Mouse (Mus musculus) megakaryocyte progenitor cell, adult 5-6 weeks (primary cell): ENCODE data around the gene Kcne1. TPM values are rescaled to one million over a fixed set of nuclear protein-coding genes. Genes with fewer than 3 reads are reported as not detected.
A peak's percentile ranks its signal among the peaks of the same experiment; 100 is the strongest.

ENCODE experiments used
- ATAC-seq: replicated peaks from 2 replicates; pipeline ENCODE4 v1.8.0; 2016; ENCODE audit warnings: mild to moderate bottlenecking, moderate TSS enrichment, inconsistent platforms; ENCODE audit not compliant: poor library complexity
- total RNA-seq, 2 experiments: library from RNA; stranded (forward) in 1 of 2; stranded (reverse) in 1 of 2; fragments of 157-497, 149-512 nt in 1 of 2; fragments of 200-1000 nt in 1 of 2; gene quantifications; 2 replicates each; pipeline versions ENCODE4 v1.2.3 to v1.2.4; 2015 to 2017

Kcne1 gene
- total RNA-seq (2015) = not detected in 2 replicates
- total RNA-seq (2017) = not detected in 2 replicates

DNA sequence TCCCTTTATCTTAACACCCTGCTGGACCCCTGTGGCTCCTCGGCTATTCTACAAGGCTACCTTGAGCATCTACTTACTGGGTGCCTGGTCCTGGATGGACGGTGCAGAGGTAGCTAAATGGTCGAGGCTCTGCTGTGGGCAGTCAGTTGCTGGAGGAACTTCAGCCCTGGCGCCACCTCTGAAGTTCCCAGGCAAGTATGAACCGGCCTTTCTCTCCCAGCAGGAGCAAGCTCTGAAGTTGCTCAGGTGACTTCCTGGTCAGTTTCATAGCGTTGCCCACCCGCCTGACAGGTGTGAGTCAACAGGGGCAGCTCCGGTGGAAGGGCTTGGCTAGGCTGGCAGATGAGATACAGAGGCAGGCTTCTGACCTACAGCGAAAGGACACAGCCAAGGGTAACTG, at the start of gene Kcne1:
Kcne1 (minus strand) TSS at position 240 of the 400 bp plus-strand sequence.
- ATAC-seq = no peak

DNA sequence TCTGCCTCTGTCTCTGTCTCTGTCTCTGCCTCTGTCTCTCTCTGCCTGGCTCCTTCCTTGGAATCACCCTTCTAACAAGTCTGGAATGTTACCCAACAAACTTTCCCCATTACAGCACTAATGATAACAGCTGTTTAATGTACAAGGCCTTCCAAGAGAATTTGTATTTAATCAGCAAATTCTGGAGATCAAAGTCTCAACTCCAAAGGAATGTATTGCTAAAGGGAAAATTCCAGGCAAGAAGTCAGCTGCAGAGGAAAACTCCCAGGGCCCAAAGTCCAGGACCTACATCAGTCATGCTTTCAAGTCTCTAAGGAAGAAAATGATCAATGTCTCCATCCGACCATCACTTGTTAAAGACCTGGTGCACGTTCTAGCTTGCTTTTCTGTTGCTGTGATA, 48.6 kb upstream of the Kcne1 start:
- ATAC-seq = no peak

DNA sequence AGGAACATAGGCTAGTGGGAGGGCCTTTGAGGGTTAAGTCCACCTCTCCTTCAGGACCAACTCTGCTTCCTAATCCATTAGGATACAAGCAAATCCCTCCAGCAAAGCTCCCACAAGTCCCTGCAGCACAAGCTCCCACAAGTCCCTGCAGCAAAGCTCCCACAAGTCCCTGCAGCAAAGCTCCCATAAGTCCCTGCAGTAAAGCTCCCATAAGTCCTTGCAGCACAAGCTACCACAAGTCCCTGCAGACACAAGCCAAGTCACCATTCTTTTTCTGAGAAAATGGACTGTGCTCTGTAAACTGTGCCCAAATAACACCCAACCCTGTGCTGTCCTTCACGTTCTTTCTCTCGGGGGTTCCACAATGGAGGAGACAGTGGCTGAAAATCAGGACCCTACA, 44.9 kb upstream of the Kcne1 start:
- no peak for ATAC-seq

DNA sequence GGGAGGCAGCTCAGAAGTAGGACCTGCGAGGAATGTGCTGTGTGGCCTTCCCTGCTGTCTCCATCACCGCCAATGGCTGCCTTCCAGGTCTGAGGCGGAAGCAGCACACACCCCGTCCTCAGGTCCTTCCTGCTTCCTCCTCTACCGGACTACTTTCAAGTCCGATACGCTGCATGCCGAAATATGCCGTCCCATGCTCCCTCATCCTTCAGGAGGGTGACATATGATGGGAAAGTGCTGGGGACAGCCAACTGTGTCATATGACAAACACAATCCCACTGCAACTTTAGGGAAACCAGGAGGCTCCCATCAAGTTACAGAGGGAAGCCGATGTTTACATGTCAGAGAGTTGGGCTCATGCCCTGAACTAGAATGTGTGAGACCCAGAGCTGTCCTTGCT, 43.8 kb upstream of the Kcne1 start:
- no peak for ATAC-seq

DNA sequence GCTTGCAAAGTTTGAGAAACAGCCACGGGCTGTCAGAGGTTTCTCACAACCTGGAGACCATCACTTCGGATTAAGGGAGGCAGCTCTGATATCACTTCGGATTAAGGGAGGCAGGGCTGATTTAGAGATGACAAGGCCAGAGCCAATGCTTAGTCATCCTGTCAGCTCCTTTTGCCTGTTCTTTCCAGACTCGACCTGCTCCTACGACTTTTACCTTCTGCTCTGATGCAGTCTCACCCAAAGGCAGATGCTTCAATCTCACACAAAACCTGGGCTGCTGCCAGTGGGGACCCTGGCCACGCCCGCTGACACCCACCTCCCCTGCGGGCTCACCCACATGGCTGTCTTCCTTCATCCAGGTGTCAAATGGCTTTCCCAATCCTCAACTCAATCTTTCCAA, 42.9 kb upstream of the Kcne1 start:
- ATAC-seq = no peak

DNA sequence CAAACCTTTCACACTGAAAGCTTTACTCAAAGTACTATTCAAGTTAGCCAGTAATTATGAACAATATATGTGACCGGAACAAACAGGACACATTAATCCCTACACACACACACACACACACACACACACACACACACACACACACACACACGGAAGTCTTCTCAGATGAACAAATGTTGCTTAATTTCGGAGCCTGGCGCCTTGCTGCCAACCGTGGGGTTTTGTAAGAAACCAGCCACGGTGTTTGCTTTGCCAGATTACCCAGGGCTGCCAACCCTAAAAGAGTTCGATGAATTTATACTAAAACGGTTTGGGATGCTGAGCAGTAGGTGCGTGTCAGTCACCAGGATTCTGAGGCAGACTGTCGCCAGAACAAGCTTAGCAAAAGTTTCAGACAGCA, 41.9 kb upstream of the Kcne1 start:
- no peak for ATAC-seq

DNA sequence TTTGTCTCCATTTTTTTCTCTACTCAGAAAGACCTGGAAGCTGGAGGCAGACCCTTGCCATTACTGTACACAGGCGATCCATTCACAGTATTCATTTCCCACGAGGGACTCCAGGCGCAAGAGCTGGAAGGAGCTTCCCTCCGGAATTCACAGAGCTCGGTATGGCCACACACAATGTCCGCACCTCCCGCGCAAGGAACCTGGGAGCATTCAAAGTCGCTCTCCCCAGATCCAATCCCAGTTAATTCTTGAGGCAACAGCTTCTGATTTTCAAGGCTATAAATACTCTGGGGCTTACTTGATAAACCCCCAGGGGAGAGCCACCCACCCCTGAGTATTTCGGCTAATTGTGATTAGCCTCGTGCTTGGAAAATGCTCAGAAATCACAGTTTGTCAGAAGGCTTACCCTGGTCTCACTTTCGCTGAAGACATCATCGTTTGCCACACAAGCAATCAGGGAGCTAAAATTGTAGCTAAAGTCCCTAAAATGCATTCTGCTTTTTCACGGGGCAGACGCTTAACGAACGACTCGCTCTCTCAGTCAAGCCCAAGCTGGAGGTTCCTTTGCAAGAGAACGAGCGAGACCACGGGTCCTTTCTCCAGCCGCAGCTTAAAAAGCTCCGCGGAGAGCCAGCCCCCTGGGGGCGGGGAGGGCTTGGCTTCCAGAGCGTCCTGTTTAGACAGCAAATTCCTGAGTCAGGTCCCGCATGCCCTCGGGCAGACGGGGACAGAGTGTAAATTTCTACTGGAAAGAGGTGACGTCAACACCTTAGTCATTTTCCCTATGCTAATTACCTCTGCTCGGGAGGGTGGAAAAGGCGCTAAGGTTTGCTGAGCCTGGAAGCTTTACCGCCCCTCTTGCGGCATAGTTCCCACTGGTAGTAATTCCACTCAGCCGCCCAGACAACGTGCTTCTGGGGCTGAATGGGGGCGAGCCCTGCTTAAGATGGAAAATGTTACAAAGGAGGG, 40.5 kb upstream of the Kcne1 start:
- peak; percentile 60 for ATAC-seq

DNA sequence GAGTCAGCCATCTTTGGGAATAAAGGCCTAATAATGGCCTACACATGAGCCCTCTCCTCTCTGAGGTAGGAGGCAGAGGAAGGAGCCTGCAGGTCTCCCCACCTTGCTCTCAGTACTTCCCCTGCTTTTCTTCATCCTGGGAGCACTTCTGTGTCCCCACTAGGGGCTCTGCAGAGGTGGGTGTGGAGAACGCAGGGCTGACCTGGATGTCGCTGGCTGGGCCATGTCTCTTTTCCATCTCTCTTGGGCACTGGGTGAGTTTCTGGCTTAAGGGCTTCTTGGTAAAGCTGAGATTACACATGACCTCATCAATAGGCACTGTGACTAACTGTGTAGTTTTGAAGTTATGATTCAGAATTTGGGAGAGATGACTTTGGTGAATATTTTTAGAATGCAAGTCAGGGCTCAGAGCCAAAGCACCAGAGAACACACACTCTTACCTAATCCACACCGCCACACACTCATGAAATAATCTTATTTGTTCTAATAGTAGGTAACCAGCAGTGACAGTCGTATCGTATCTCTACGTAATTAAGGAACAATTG, 39.4 kb upstream of the Kcne1 start:
- no peak for ATAC-seq

DNA sequence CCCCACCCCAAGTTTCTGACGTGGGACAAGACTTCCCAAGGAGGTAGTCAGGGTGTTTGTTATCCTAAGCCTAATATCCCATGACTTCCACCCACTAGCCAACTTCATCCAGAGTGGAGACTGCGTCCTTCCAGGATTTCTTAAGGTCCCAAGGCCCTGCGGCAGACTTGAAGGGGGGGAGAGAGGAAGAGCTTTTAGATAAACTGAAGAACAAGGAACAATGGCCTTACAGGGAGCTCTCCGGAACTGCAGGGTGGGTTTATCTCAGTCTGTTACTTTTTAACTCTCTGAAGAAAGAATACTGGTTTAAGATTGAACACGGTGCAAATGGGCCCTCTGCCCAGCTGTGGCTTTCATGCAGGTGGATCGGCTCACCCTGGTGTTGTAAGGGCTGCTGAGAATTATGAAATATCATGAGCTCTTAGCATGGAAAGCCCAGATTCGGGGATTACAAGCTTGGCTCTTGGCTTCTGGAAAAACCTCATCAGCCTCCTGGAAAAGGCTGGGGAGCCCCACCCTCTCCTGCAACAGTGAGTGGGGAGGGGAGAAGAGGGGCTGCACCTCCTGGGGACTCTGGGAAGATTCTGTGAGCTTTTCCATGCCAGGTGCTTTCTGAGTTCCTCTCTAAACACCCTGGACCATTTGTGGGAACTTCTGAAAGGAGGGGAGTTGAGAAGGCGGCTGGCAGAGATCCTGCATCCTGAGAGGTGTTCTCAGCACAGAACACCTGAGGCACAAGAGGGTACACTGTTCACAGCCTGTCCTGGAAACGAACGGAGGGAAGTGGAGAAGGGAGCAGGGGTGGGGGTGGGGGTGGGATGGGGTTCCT, 38.7 kb upstream of the Kcne1 start:
- no peak for ATAC-seq

DNA sequence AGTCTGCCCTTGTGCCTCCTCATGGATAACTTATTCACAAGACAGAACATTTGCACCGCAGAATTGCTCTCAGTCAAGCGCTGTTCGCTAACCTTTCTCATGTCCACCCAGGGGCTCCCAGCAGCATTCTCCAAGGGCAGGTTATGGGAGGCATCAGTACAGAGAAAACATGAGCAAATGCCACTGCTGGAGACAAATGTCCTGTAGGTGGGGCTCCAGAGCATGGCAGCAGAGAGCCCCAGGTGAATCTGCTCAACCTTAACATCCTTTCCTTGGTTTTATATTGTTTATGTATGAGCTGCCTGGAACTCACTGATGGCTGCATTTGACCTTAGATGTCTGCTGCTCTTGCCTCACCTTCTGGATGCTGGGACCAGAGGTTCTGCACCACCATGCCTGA, 34.5 kb upstream of the Kcne1 start:
- ATAC-seq = no peak

DNA sequence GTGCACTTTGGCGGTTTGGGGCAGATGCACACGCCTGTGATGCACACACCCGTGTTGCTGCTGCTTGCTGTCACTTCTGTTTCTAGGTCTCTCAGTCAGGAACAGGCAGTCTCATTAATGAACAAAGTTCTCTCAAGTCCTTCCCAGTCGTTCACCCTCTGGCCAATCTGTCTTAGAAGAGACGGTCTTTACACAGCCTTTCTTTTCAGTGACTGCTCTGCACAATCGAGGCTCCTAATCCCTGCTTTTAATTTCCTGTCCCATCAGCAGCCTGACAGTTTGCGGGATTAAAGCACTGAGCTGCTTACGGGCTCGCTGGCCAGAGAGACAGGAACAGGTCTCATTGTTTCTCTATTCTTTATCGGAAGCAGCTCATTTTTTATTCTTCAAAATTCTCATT, 28.4 kb upstream of the Kcne1 start:
- ATAC-seq = no peak

DNA sequence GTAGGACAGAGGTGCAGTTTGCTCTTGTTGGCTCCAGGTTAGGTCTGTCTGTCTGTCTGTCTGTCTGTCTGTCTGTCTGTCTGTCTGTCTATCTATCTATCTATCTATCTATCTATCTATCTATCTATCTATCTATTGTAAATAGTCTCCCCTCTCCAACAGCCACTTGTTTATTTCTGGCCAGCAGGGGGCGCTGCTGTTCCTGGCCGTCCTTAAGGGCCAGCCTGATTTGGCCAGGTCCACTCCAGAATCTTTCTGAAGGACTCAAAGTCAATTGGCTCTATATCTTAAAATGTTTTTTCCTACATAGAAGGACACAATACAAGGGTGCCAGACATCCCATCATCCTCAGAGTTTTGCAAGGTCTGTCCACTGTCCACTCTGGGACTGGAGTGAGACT, 25.8 kb upstream of the Kcne1 start:
- ATAC-seq = peak; percentile 61

DNA sequence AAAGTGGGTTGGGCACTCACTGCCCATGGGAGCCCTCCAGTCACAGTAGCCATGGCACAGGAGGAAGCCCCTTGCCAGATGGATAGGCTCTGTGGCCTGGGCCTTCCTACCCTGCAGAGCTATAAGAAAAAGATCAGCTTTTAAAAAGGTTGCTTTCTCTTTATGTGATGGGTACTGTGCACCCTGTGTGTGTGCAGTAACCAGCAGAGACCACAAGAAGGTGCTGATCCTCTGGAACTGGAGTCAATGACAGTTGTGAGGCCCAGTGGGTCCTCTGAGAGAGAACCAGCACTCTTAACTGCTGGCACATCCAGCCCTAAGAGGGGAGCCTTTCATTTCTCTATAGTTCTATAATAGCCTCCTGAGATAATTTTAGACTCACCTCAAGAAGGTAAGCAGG, 24.1 kb upstream of the Kcne1 start:
- ATAC-seq = no peak

DNA sequence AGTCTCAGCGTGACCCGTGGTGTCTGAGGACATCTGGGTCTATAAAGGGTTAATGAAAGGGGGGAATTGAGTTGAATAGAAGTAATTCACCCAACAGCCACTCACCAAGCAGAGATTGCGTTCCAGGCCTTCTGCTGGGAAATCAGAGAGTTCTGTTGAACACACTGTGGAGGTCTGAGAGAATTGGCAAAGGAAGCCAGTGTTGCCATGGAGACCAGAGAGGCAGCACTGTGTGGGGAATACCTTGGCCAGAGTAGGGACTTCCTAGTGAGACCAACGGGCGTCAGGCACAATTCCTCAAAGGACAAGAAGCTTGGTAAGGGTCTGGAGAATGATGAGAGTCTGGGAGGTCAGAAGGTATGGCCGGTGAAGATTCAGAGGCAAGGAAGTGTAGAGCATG, 23.2 kb upstream of the Kcne1 start:
- ATAC-seq = no peak

DNA sequence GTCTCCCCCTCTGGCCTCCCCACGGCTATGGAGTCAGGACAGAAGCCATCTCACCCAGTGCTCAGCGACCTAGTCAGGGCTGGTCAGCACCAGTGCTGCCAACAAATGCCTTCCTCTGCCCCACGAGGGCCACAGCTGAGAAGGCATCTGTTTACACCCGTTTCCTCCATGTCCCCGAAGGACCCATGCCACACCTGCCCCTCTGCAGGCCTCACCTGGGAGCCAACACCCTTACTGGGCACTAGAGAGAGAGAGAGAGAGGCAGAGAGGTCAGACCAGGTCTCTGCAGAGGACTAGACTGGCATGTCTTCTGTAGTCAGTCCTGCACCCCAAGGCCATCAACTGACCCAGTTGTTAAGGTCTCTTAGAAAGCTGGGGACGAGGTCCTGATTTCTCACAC, 21.8 kb upstream of the Kcne1 start:
- ATAC-seq = no peak

DNA sequence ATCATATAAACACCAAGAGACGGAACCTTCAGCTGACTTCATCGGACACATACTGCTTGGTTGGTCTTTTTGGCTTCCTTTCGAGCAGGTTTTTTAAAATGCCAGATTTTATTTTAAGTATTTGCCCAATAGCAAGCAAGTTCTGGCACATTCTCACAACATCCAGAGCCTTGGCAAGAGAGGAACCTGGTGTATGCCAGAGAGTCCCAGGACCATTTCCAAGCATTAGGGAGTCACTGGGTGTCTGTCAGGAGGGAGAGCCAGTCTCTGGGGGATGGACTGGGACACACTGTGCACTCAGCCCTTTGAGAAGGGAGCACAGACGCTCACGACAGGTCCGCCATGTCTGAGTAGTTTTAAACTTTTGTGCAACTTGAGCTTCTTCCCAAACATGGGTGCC, 17.7 kb upstream of the Kcne1 start:
- ATAC-seq = no peak

DNA sequence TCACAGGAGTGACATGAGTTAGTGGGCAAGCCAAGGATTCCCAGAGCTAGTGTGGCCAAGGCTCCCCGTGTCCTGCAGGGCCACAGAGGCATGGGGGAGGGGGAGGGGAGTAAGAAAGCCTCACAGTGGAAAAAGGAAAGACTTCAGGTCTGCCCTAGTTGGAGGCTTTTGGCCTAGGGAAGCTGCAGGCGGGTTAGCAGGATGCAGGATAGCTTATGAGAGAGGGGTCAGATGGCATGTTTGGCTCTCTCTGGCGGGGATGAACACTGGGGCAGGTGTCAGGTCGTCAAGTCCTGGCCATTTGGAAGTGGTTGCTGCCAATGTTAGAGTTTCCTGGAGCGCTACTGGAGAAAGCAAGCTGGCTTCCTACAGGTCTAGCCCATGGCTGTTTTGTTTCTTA, 12.4 kb upstream of the Kcne1 start:
- no peak; the same call in 1 of the 2 replicates for ATAC-seq

DNA sequence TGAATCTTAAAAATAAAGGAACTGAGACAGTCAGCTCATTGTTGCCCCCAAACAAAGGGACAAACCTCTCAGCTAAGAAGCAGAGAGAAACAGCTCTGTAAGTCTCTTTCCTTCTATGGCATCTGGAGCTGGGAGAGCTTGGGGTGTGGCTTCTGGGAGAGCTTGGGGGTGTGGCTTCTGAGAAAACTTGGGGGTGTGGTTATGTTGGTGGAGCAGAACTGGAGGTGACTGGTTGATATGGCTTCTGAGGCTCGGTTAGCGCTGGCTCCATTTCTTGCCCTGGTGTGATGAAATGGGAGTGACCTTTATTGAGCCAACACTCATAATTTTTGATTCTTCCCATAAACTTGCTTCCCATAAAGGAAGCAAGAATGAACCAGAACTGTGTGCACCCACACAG, 10.0 kb upstream of the Kcne1 start:
- ATAC-seq = peak; percentile 90

DNA sequence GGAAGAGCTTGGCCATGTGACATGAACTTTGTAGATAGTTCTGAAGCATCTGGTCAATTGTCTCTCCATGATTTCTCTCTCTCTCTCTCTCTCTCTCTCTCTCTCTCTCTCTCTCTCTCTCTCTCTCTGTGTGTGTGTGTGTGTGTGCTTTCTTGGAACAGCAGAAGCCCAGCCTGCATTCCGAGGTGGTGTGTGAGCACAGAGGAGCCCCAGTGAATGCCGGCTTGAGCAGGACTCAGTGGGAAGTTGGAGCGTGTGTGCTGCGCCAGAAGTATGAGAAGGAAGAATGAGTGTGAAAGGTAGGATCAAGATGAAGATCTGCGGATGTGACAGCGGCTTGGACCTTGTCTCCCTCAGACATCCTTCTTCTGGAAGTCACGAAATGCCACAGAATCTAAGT, 6.2 kb upstream of the Kcne1 start:
- ATAC-seq = no peak

DNA sequence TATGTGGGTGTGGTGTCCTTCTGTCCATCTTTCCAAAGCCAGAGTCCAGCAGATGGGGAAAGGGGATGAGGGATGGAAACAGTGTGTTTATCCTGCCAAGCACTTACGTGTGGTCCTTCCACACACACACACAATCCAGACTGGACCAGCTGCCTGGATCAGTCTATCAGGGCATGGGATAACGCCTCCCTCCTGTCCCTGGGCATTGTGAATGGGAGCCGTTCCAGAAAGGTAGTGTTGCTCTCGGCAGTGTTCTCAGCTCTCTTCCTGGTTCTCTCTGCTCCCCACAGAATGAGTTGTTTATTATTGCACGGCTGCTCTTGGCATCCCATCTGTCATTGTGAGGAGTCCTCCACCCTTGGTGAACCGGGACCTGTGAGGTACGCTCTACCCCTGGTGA, 1.4 kb upstream of the Kcne1 start:
- ATAC-seq = no peak

DNA sequence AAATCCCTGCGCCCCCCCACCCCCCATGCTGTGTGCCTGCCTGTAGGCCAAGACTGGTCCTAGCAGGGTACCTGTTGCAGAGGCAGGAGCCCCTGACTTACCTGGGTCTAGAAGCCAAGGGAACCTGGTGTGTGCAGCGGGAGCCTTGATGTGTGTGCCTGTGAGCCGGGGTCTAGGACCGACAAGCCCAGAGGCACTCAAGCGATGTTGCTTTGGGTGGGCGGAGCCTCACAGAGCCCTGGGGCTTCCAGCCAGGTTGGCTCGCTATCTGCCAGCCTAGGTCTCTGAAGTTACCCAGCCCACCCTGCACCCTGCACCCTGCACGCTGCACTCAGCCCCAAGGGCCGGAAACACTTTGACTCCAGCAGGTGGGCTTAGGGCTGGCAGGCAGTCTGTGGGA, 534 bp downstream of the Kcne1 start:
- 0 out of 2 replicates have a peak, but pooled peaks have one; percentile 29 for ATAC-seq

DNA sequence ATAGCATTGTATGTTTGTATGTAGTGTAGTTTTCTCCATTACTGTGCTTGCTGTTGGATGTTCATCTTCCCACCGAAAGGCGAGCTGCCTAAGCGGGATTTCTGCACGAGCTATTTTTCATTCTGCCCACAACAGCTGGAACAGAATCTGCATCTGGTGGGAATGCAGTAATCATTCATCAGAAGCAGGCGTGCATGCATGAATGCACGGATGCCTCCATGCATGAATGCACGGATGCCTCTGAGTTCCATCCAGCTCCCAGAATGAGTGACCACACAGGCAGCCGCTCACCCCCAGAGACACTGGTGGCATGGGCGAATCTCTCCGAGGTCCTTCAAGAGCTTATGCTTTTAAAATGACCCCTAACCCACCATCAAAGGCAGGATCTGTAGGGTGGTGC, 1.7 kb downstream of the Kcne1 start:
- no peak for ATAC-seq
